In genomic region chr3:97993920-97994545, GRCm38 (mm10) we compare ENCODE assay signal across 17 mouse cellular contexts. TPM values are rescaled to one million over a fixed set of nuclear protein-coding genes. Genes with fewer than 3 reads are reported as not detected.
A peak's percentile ranks its signal among the peaks of the same experiment; 100 is the strongest.
DNase-seq lines count a peak whose midpoint lies in the region; ATAC-seq and TF ChIP-seq lines count a peak whose summit lies in the region.
"Had no signal": no experiment of that assay in that cellular context is flagged by ENCODE, and none has a peak within 500 bp of the region (broad histone marks: within the 10 kb centered on the region; RNA-seq: fewer than 3 reads in every experiment).

No protein-coding gene starts in this region.

- no peak for TF ChIP-seq EP300 in stomach, postnatal 0 days (optimal IDR thresholded peaks at IDR 0.05)

- H3K36me3 ChIP-seq in spleen, adult 2 months (ENCODE audit: control insufficient read depth, insufficient read depth, low read length), result peaks cover 5% of the 10 kb centered on the region; the same call in 1 of the 2 replicates
- no peaks in the 10 kb centered on the region for H3K36me3 ChIP-seq in stomach, postnatal 0 days (ENCODE audit: control insufficient read depth, insufficient read depth, low read length)
- H3K36me3 ChIP-seq: embryonic facial prominence, embryonic 13.5 days; G1E; hindbrain, embryonic 15.5 days had no signal

- TF ChIP-seq POLR2A in spleen, adult 2 months (IDR thresholded peaks at IDR 0.05; ENCODE audit: low read depth, low read length), result no peak

- H3K4me2 ChIP-seq in stomach, postnatal 0 days (replicated peaks; ENCODE audit: low read depth), result no peak overlapping the region
- H3K4me2 ChIP-seq: embryonic facial prominence, embryonic 13.5 days; hindbrain, embryonic 15.5 days had no signal

- WGBS in spleen, adult 2 months, result 74% methylated on average over 3 of the region's 3 CpGs
- WGBS in stomach, postnatal 0 days, result 70% methylated on average over 3 of the region's 3 CpGs

- no peak overlapping the region for H3K4me3 ChIP-seq in spleen, adult 2 months (ENCODE audit: extremely low read depth, insufficient read depth, insufficient read length)
- H3K4me3 ChIP-seq in stomach, postnatal 0 days (ENCODE audit: low read depth, low read length), result no peak overlapping the region
- H3K4me3 ChIP-seq: embryonic facial prominence, embryonic 13.5 days; hindbrain, embryonic 15.5 days; megakaryocyte, embryonic 14.5 days had no signal

- no peak for TF ChIP-seq CTCF in spleen, adult 2 months (IDR thresholded peaks at IDR 0.05; ENCODE audit: extremely low read depth, insufficient read depth, insufficient read length, insufficient replicate concordance)
- TF ChIP-seq CTCF in stomach, postnatal 0 days (IDR thresholded peaks at IDR 0.05; ENCODE audit: low read depth), result no peak

- intact Hi-C loops in heart, postnatal 14 days (cut with DNase I), result no loop called here

- peak overlapping the region; percentile 83 for H3K27ac ChIP-seq in spleen, adult 2 months (ENCODE audit: insufficient read depth, low read length)
- 0 out of 2 replicates have a peak overlapping the region, but pooled peaks have one; percentile 20 for H3K27ac ChIP-seq in stomach, postnatal 0 days (replicated peaks)
- H3K27ac ChIP-seq: embryonic facial prominence, embryonic 13.5 days; hindbrain, embryonic 15.5 days had no signal

- no peaks in the 10 kb centered on the region for H3K27me3 ChIP-seq in spleen, adult 2 months (ENCODE audit: control insufficient read depth, insufficient read depth, low read length)
- H3K27me3 ChIP-seq in stomach, postnatal 0 days (ENCODE audit: control insufficient read depth, insufficient read depth, low read length), result no peaks in the 10 kb centered on the region
- H3K27me3 ChIP-seq: embryonic facial prominence, embryonic 13.5 days; hindbrain, embryonic 15.5 days; megakaryocyte, embryonic 14.5 days had no signal

- H3K9ac ChIP-seq in stomach, postnatal 0 days (ENCODE audit: low read length), result no peak overlapping the region
- H3K9ac ChIP-seq: embryonic facial prominence, embryonic 13.5 days; hindbrain, embryonic 15.5 days had no signal

- peak; percentile 26 for DNase-seq in adrenal gland, postnatal 10 days
- DNase-seq in adrenal gland, postnatal 25 days, result no peak
- no peak for DNase-seq in spleen, adult 2 months (ENCODE audit: low read depth in 1 of 2, low spot score in 2 of 2)
- no peak for DNase-seq in spleen, postnatal 14 days (ENCODE audit: low spot score in 2 of 2)
- no peak for DNase-seq in stomach, postnatal 0 days (ENCODE audit: low spot score)
- DNase-seq in heart, postnatal 14 days, result no peak
- no peak for DNase-seq in ovary, postnatal 10 days (ENCODE audit: low spot score)
- DNase-seq: cerebellum, adult 18-20 months; heart, postnatal 10 days; kidney, postnatal 14 days; retina, postnatal 1 day had no signal

- ATAC-seq in megakaryocyte, adult 5-6 weeks (ENCODE audit: poor library complexity, severe bottlenecking), result peak; percentile 65
- ATAC-seq in stomach, postnatal 0 days (ENCODE audit: low FRiP score, low TSS enrichment), result peak; percentile 89
- ATAC-seq: intestine, postnatal 0 days had no signal

- H3K4me1 ChIP-seq in spleen, adult 2 months (ENCODE audit: control insufficient read depth, insufficient read depth, insufficient read length), result peaks cover 18% of the 10 kb centered on the region
- no peaks in the 10 kb centered on the region for H3K4me1 ChIP-seq in stomach, postnatal 0 days (replicated peaks; ENCODE audit: control insufficient read depth, insufficient read depth)
- H3K4me1 ChIP-seq: hindbrain, embryonic 15.5 days had no signal

- no peaks in the 10 kb centered on the region for H3K9me3 ChIP-seq in stomach, postnatal 0 days (ENCODE audit: control insufficient read depth, low read length)
- H3K9me3 ChIP-seq: embryonic facial prominence, embryonic 13.5 days; hindbrain, embryonic 15.5 days; megakaryocyte, embryonic 14.5 days had no signal

RNA-seq across cellular contexts. Expression of gene Notch2, which starts 19.3 kb away (rescaled TPM):
- 10 to 100 TPM; 37.0 to 48.5 TPM for total RNA-seq in adrenal gland, postnatal 10 days (2021)
- total RNA-seq in adrenal gland, postnatal 25 days (2021), result 52.3 and 80.9 TPM in 2 replicates
- 45.7 and 63.3 TPM in 2 replicates for polyA plus RNA-seq in spleen, adult 2 months (2012; rRNA removed)
- total RNA-seq in megakaryocyte, adult 5-6 weeks (2015), result 92.1 and 97.4 TPM in 2 replicates
- total RNA-seq in megakaryocyte, adult 5-6 weeks (2017), result 81.7 and 104 TPM in 2 replicates
- 10.6 TPM in 2 replicates for polyA plus RNA-seq in stomach, postnatal 0 days (2015; fragmentation: Nextera tagmentation; extraction: Ambion mirVana)
- 10 to 100 TPM; 23.4 to 23.6 TPM for total RNA-seq in heart, postnatal 14 days (2021)
- polyA plus RNA-seq: G1E had no signal
